Mouse (Mus musculus) bone marrow, adult 2 months (tissue): Measurements from ENCODE around the gene Il1f9.

Source experiments
- CTCF ChIP-seq: fragments of 200-500 bp; IDR thresholded peaks from 2 replicates; pipeline ENCODE4 v1.5.1; 2011; ENCODE audit warnings: low read length, control low read depth; ENCODE audit not compliant: control insufficient read depth, insufficient read depth
- POLR2A ChIP-seq: fragments of 200-500 bp; IDR thresholded peaks from 2 replicates; pipeline ENCODE4 v1.6.1; 2011; ENCODE audit warnings: low read depth, mild to moderate bottlenecking, control low read depth, low read length, borderline replicate concordance; ENCODE audit not compliant: control insufficient read depth

DNA sequence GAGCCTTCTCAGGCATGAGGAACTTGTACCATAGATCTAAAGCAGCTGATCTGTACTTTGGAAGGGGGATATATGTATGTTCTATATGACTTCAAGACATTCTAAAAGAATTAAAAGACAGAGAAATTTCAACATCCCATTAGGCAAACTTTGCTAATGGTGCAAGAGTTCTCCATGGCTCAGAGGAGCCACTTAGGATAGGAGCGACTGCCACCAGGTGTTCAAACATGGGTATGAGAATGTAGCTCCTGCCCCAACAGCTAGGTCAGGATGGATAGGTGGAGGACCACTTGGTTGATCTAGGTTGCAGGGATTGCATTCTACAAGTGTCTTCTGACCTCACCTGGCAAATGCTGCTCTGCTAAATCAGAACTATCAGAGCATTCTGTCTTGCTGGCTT, 1.9 kb downstream of the Il1f9 start:
- TF ChIP-seq CTCF (peak; percentile 42; the same call in 1 of the 2 replicates), POLR2A (no peak)
